Mouse (Mus musculus) neural tube, embryonic 11.5 days (tissue): ENCODE results near the gene Mark3. TPM values are rescaled to one million over a fixed set of nuclear protein-coding genes. Genes with fewer than 3 reads are reported as not detected.

Source experiments
- ATAC-seq: fragments of 200-750 bp; cut with Nextera tagmentation; 2 replicates; pipeline ENCODE4 v1.8.0; 2017; ENCODE audit warnings: moderate number of reproducible peaks, mild to moderate bottlenecking, moderate TSS enrichment, moderate library complexity; ENCODE audit not compliant: insufficient read depth, low FRiP score, low TSS enrichment
- DNase-seq: peaks from one replicate; pipeline ENCODE4 v3.0.0-alpha.2; 2015; ENCODE audit warnings: low spot score
- H3K27ac ChIP-seq: fragments of 300-500 bp; sonication (generic); 2 replicates; pipeline ENCODE4 v1.5.1; 2014; ENCODE audit warnings: low read depth, mild to moderate bottlenecking, low read length
- H3K27me3 ChIP-seq: fragments of 300-500 bp; sonication (generic); 2 replicates; pipeline ENCODE4 v1.6.1; 2014; ENCODE audit warnings: mild to moderate bottlenecking, low read length, mixed read lengths; ENCODE audit not compliant: control insufficient read depth, insufficient read depth
- H3K36me3 ChIP-seq: fragments of 300-500 bp; sonication (generic); 2 replicates; pipeline ENCODE4 v1.6.1; 2014; ENCODE audit warnings: mild to moderate bottlenecking, low read length, moderate library complexity, mixed read lengths; ENCODE audit not compliant: control insufficient read depth, insufficient read depth
- H3K4me1 ChIP-seq: fragments of 300-500 bp; sonication (generic); 2 replicates; pipeline ENCODE4 v1.6.1; 2014; ENCODE audit warnings: low read length, mixed read lengths; ENCODE audit not compliant: control insufficient read depth, insufficient read depth
- H3K4me2 ChIP-seq: fragments of 300-500 bp; sonication (generic); 2 replicates; pipeline ENCODE4 v1.6.1; 2014; ENCODE audit warnings: low read depth, mild to moderate bottlenecking, moderate library complexity
- H3K4me3 ChIP-seq: fragments of 300-500 bp; sonication (generic); 2 replicates; pipeline ENCODE4 v1.5.1; 2014; ENCODE audit warnings: low read depth, low read length
- H3K9ac ChIP-seq: fragments of 300-500 bp; sonication (generic); 2 replicates; pipeline ENCODE4 v1.6.1; 2014; ENCODE audit warnings: mild to moderate bottlenecking, low read length
- H3K9me3 ChIP-seq: fragments of 300-500 bp; sonication (generic); 2 replicates; pipeline ENCODE4 v1.6.1; 2016; ENCODE audit warnings: low read length; ENCODE audit not compliant: control insufficient read depth
- WGBS: fragments of 180-500 bp; shearing (Covaris S2); extraction: QIAGEN DNeasy Blood & Tissue Kit; methylation state at CpG from one replicate; pipeline ENCODE4 v1.1.7; 2014; 5-methylcytosine and 5-hydroxymethylcytosine counted together
- polyA plus RNA-seq: library from polyadenylated mRNA; unstranded; fragments of >200 nt; fragmentation: Nextera tagmentation; extraction: Ambion mirVana; gene quantifications from 2 replicates; pipeline ENCODE4 v1.2.1, GENCODE M21; 2014

Mark3 gene
- polyA plus RNA-seq, 1 experiment from 2014 or later: 73.1 TPM

- Histone ChIP-seq H3K4me1 (no peaks in the 10 kb centered on the region), H3K4me2 (no peak overlapping the region), H3K27ac (peak overlapping the region; percentile 40; the same call in 1 of the 2 replicates), H3K9me3 (no peaks in the 10 kb centered on the region), H3K9ac (no peak overlapping the region), H3K27me3 (no peaks in the 10 kb centered on the region), H3K36me3 (no peaks in the 10 kb centered on the region; the same call in 1 of the 2 replicates), H3K4me3 (no peak overlapping the region)
- ATAC-seq: no peak
- 53% methylated on average over 6 of the region's 6 CpGs for WGBS
- DNase-seq: no peak
Observed at GRCm38 (mm10) chr12:111664144-111664634, 89.9 kb downstream of the Mark3 start.

GRCm38 (mm10) chr12:111665041-111665880, 90.9 kb downstream of the Mark3 start:
- Histone ChIP-seq H3K36me3 (no peaks in the 10 kb centered on the region), H3K9ac (no peak overlapping the region), H3K4me1 (peaks cover 6% of the 10 kb centered on the region), H3K27me3 (no peaks in the 10 kb centered on the region), H3K27ac (no peak overlapping the region), H3K9me3 (no peaks in the 10 kb centered on the region), H3K4me3 (no peak overlapping the region), H3K4me2 (no peak overlapping the region)
- no peak for ATAC-seq
- 84% methylated on average over 13 of the region's 13 CpGs for WGBS
- no peak for DNase-seq

- Histone ChIP-seq H3K36me3 (no peaks in the 10 kb centered on the region), H3K27me3 (no peaks in the 10 kb centered on the region), H3K9me3 (no peaks in the 10 kb centered on the region), H3K4me1 (peaks cover 9% of the 10 kb centered on the region), H3K27ac (no peak overlapping the region), H3K4me3 (no peak overlapping the region), H3K4me2 (no peak overlapping the region), H3K9ac (no peak overlapping the region)
- 77% methylated on average over 13 of the region's 13 CpGs for WGBS
- ATAC-seq (no peak), DNase-seq (no peak)
Observed at GRCm38 (mm10) chr12:111666380-111666779, 92.1 kb downstream of the Mark3 start.

- no peak overlapping the region for H3K4me3 ChIP-seq
Observed at GRCm38 (mm10) chr12:111667421-111667820, 93.1 kb downstream of the Mark3 start.

GRCm38 (mm10) chr12:111668457-111668912, 94.2 kb downstream of the Mark3 start:
- Histone ChIP-seq H3K4me3 (0 out of 2 replicates have a peak overlapping the region, but pooled peaks have one; percentile 83), H3K27ac (peak overlapping the region; percentile 54; the same call in 1 of the 2 replicates), H3K4me1 (peaks cover 14% of the 10 kb centered on the region), H3K9me3 (no peaks in the 10 kb centered on the region), H3K27me3 (peaks cover under 1% of the 10 kb centered on the region; the same call in 1 of the 2 replicates), H3K36me3 (no peaks in the 10 kb centered on the region), H3K9ac (no peak overlapping the region; the same call in 1 of the 2 replicates), H3K4me2 (peak overlapping the region; percentile 88)
- peak; percentile 58 for ATAC-seq
- DNase-seq: peak; percentile 94
- WGBS: under 1% methylated on average over 8 of the region's 8 CpGs

More at GRCm38 (mm10) chr12:111667421-111667820, 93.1 kb downstream of the Mark3 start:
- H3K4me1 ChIP-seq: peaks cover 10% of the 10 kb centered on the region
- DNase-seq (no peak), ATAC-seq (no peak)
- no peak overlapping the region for H3K4me2 ChIP-seq
- WGBS: 92% methylated on average over 5 of the region's 5 CpGs
- H3K9ac ChIP-seq: no peak overlapping the region
- H3K36me3 ChIP-seq: no peaks in the 10 kb centered on the region
- no peaks in the 10 kb centered on the region for H3K27me3 ChIP-seq
- H3K9me3 ChIP-seq: no peaks in the 10 kb centered on the region
- no peak overlapping the region for H3K27ac ChIP-seq

GRCm38 (mm10) chr12:111669000-111669788, 94.9 kb downstream of the Mark3 start:
- H3K9me3 ChIP-seq: no peaks in the 10 kb centered on the region
- H3K4me1 ChIP-seq: peaks cover 14% of the 10 kb centered on the region
- H3K9ac ChIP-seq: peak overlapping the region; percentile 20
- peaks cover 6% of the 10 kb centered on the region for H3K27me3 ChIP-seq
- 0 out of 2 replicates have a peak overlapping the region, but pooled peaks have one; percentile 54 for H3K27ac ChIP-seq
- ATAC-seq (no peak), DNase-seq (no peak)
- WGBS: 62% methylated on average over 23 of the region's 23 CpGs
- H3K4me2 ChIP-seq: peak overlapping the region; percentile 88
- peak overlapping the region; percentile 83 for H3K4me3 ChIP-seq
- H3K36me3 ChIP-seq: no peaks in the 10 kb centered on the region

GRCm38 (mm10) chr12:111669961-111670360, 95.6 kb downstream of the Mark3 start:
- no peaks in the 10 kb centered on the region for H3K9me3 ChIP-seq
- H3K4me3 ChIP-seq: peak overlapping the region; percentile 83
- H3K4me1 ChIP-seq: peaks cover 14% of the 10 kb centered on the region
- DNase-seq (no peak), ATAC-seq (no peak)
- peak overlapping the region; percentile 71 for H3K9ac ChIP-seq
- no peak overlapping the region for H3K27ac ChIP-seq
- WGBS: 42% methylated on average over 8 of the region's 8 CpGs
- no peaks in the 10 kb centered on the region for H3K36me3 ChIP-seq
- H3K4me2 ChIP-seq: peak overlapping the region; percentile 88
- peaks cover 6% of the 10 kb centered on the region for H3K27me3 ChIP-seq

GRCm38 (mm10) chr12:111670371-111670971, 96.1 kb downstream of the Mark3 start:
- Histone ChIP-seq H3K4me2 (peak overlapping the region; percentile 88), H3K9ac (peak overlapping the region; percentile 71), H3K4me1 (peaks cover 14% of the 10 kb centered on the region), H3K27me3 (peaks cover 6% of the 10 kb centered on the region), H3K9me3 (no peaks in the 10 kb centered on the region), H3K4me3 (peak overlapping the region; percentile 83), H3K36me3 (no peaks in the 10 kb centered on the region), H3K27ac (peak overlapping the region; percentile 29; the same call in 1 of the 2 replicates)
- no peak for ATAC-seq
- DNase-seq: peak; percentile 46
- 5% methylated on average over 21 of the region's 29 CpGs for WGBS
